Mouse (Mus musculus) forebrain, embryonic 14.5 days (tissue): Measurements from ENCODE around the gene Mc3r. TPM values are rescaled to one million over a fixed set of nuclear protein-coding genes. Genes with fewer than 3 reads are reported as not detected.

Source experiments
- ATAC-seq: fragments of 200-750 bp; cut with Nextera tagmentation; 2 replicates; pipeline ENCODE4 v1.8.0; 2017; ENCODE audit warnings: mild to moderate bottlenecking, moderate library complexity
- DNase-seq: peaks from one replicate; pipeline ENCODE4 v3.0.0-alpha.2; 2015; ENCODE audit warnings: low spot score
- H3K27ac ChIP-seq: fragments of 300-500 bp; sonication (generic); 2 replicates; pipeline ENCODE4 v1.5.1; 2014; ENCODE audit warnings: low read depth, mild to moderate bottlenecking, control low read depth, low read length, moderate library complexity
- H3K27me3 ChIP-seq: fragments of 300-500 bp; sonication (generic); replicated peaks from 2 replicates; pipeline ENCODE4 v1.6.1; 2014; ENCODE audit warnings: low read length, control low read depth, mixed read lengths; ENCODE audit not compliant: control insufficient read depth, insufficient read depth
- H3K36me3 ChIP-seq: fragments of 300-500 bp; sonication (generic); 2 replicates; pipeline ENCODE4 v1.6.1; 2014; ENCODE audit warnings: low read length, control low read depth; ENCODE audit not compliant: control insufficient read depth, insufficient read depth
- H3K4me1 ChIP-seq: fragments of 300-500 bp; sonication (generic); 2 replicates; pipeline ENCODE4 v1.6.1; 2014; ENCODE audit warnings: antibody characterized with exemption, low read length, control low read depth; ENCODE audit not compliant: control insufficient read depth, insufficient read depth
- H3K4me2 ChIP-seq: fragments of 300-500 bp; sonication (generic); 2 replicates; pipeline ENCODE4 v1.6.1; 2014; ENCODE audit warnings: mild to moderate bottlenecking, control low read depth, low read length
- H3K4me3 ChIP-seq: fragments of 300-500 bp; sonication (generic); 2 replicates; pipeline ENCODE4 v1.5.1; 2014; ENCODE audit warnings: low read depth, low read length, control low read depth
- H3K9ac ChIP-seq: fragments of 300-500 bp; sonication (generic); 2 replicates; pipeline ENCODE4 v1.6.1; 2014; ENCODE audit warnings: mild to moderate bottlenecking, low read length, control low read depth, moderate library complexity
- H3K9me3 ChIP-seq: fragments of 300-500 bp; sonication (generic); replicated peaks from 2 replicates; pipeline ENCODE4 v1.6.1; 2016; ENCODE audit warnings: low read length, control low read depth, mixed read lengths; ENCODE audit not compliant: control insufficient read depth
- WGBS: fragments of 180-500 bp; shearing (Covaris S2); extraction: QIAGEN DNeasy Blood & Tissue Kit; methylation state at CpG from one replicate; pipeline ENCODE4 v1.1.7; 2014; 5-methylcytosine and 5-hydroxymethylcytosine counted together
- polyA plus RNA-seq: library from polyadenylated mRNA; unstranded; fragments of >200 nt; fragmentation: Nextera tagmentation; extraction: Ambion mirVana; gene quantifications from 2 replicates; pipeline ENCODE4 v1.2.1, GENCODE M21; 2014

The Mc3r gene
- 0.07 and 0.55 TPM in 2 replicates for polyA plus RNA-seq

GRCm38 (mm10) chr2:172248106-172248764 is at the start of gene Mc3r:
Gene Mc3r, plus strand, starts transcription at chr2:172248492.
- H3K36me3 ChIP-seq: no peaks in the 10 kb centered on the region
- no peak within 1 kb of the TSS for H3K27ac ChIP-seq
- H3K4me2 ChIP-seq: peak within 1 kb of the TSS; percentile 23
- no peaks in the 10 kb centered on the region for H3K9me3 ChIP-seq
- H3K27me3 ChIP-seq: peaks cover 8% of the 10 kb centered on the region
- no peak within 1 kb of the TSS for H3K9ac ChIP-seq
- H3K4me3 ChIP-seq: no peak within 1 kb of the TSS
- WGBS: 8% methylated on average over 22 of the region's 22 CpGs
- DNase-seq (peak; percentile 81), ATAC-seq (peak; percentile 69)
- no peaks in the 10 kb centered on the region for H3K4me1 ChIP-seq

GRCm38 (mm10) chr2:172201998-172202780 is 46.1 kb upstream of the Mc3r start:
- Histone ChIP-seq H3K27me3 (no peaks in the 10 kb centered on the region), H3K27ac (no peak overlapping the region), H3K4me1 (no peaks in the 10 kb centered on the region), H3K36me3 (no peaks in the 10 kb centered on the region), H3K4me2 (no peak overlapping the region), H3K9ac (no peak overlapping the region), H3K4me3 (no peak overlapping the region), H3K9me3 (no peaks in the 10 kb centered on the region)
- WGBS: 84% methylated on average over 13 of the region's 13 CpGs
- DNase-seq: no peak
- no peak for ATAC-seq

- H3K9me3 ChIP-seq: no peaks in the 10 kb centered on the region
- H3K4me1 ChIP-seq: no peaks in the 10 kb centered on the region
- no peak overlapping the region for H3K27ac ChIP-seq
- 7% methylated on average over 11 of the region's 11 CpGs for WGBS
- no peaks in the 10 kb centered on the region for H3K36me3 ChIP-seq
- H3K9ac ChIP-seq: no peak overlapping the region
- H3K27me3 ChIP-seq: no peaks in the 10 kb centered on the region
- H3K4me2 ChIP-seq: no peak overlapping the region
- peak; percentile 96 for DNase-seq
- ATAC-seq: peak; percentile 75
- no peak overlapping the region for H3K4me3 ChIP-seq
These were observed 41.3 kb upstream of the Mc3r start for GRCm38 (mm10) chr2:172207003-172207402.

GRCm38 (mm10) chr2:172213480-172213879 is 34.8 kb upstream of the Mc3r start:
- H3K4me1 ChIP-seq: no peaks in the 10 kb centered on the region
- no peak for DNase-seq
- H3K9me3 ChIP-seq: no peaks in the 10 kb centered on the region
- no peak overlapping the region for H3K27ac ChIP-seq
- no peaks in the 10 kb centered on the region for H3K27me3 ChIP-seq
- WGBS: 86% methylated on average over 8 of the region's 8 CpGs
- H3K36me3 ChIP-seq: no peaks in the 10 kb centered on the region
- no peak overlapping the region for H3K4me3 ChIP-seq
- H3K9ac ChIP-seq: no peak overlapping the region
- H3K4me2 ChIP-seq: no peak overlapping the region
- no peak for ATAC-seq

GRCm38 (mm10) chr2:172214336-172214735 is 34.0 kb upstream of the Mc3r start:
- no peak overlapping the region for H3K4me3 ChIP-seq
- H3K9me3 ChIP-seq: no peaks in the 10 kb centered on the region
- H3K36me3 ChIP-seq: no peaks in the 10 kb centered on the region
- 93% methylated on average over 5 of the region's 5 CpGs for WGBS
- no peaks in the 10 kb centered on the region for H3K4me1 ChIP-seq
- ATAC-seq (no peak), DNase-seq (no peak)
- no peak overlapping the region for H3K4me2 ChIP-seq
- no peak overlapping the region for H3K27ac ChIP-seq
- H3K9ac ChIP-seq: no peak overlapping the region
- no peaks in the 10 kb centered on the region for H3K27me3 ChIP-seq

GRCm38 (mm10) chr2:172215508-172216162 is 32.7 kb upstream of the Mc3r start:
- DNase-seq (peak; percentile 95), ATAC-seq (peak; percentile 63)
- H3K4me2 ChIP-seq: no peak overlapping the region; the same call in 1 of the 2 replicates
- H3K9ac ChIP-seq: no peak overlapping the region
- no peaks in the 10 kb centered on the region for H3K36me3 ChIP-seq
- no peaks in the 10 kb centered on the region for H3K4me1 ChIP-seq
- H3K27ac ChIP-seq: no peak overlapping the region; the same call in 1 of the 2 replicates
- no peaks in the 10 kb centered on the region for H3K9me3 ChIP-seq
- no peaks in the 10 kb centered on the region for H3K27me3 ChIP-seq
- H3K4me3 ChIP-seq: no peak overlapping the region
- 20% methylated on average over 11 of the region's 11 CpGs for WGBS

GRCm38 (mm10) chr2:172216163-172216915 is 32.0 kb upstream of the Mc3r start:
- WGBS: 67% methylated on average over 17 of the region's 17 CpGs
- Histone ChIP-seq H3K4me1 (no peaks in the 10 kb centered on the region), H3K36me3 (no peaks in the 10 kb centered on the region), H3K27ac (no peak overlapping the region), H3K4me3 (no peak overlapping the region), H3K9me3 (no peaks in the 10 kb centered on the region), H3K27me3 (no peaks in the 10 kb centered on the region), H3K9ac (no peak overlapping the region), H3K4me2 (no peak overlapping the region)
- DNase-seq: no peak
- peak; percentile 49 for ATAC-seq

GRCm38 (mm10) chr2:172217886-172218285 is 30.4 kb upstream of the Mc3r start:
- H3K27ac ChIP-seq: no peak overlapping the region
- no peak overlapping the region for H3K4me3 ChIP-seq
- H3K9me3 ChIP-seq: no peaks in the 10 kb centered on the region
- no peak overlapping the region for H3K4me2 ChIP-seq
- DNase-seq (no peak), ATAC-seq (no peak)
- H3K4me1 ChIP-seq: 0 out of 2 replicates have a peak, but pooled peaks cover 3% of the 10 kb centered on the region
- H3K36me3 ChIP-seq: no peaks in the 10 kb centered on the region
- H3K27me3 ChIP-seq: no peaks in the 10 kb centered on the region
- 59% methylated on average over 7 of the region's 8 CpGs for WGBS
- no peak overlapping the region for H3K9ac ChIP-seq
